Mouse (Mus musculus) limb, embryonic 11.5 days (tissue): Measurements from ENCODE around the gene Lmna. TPM values are rescaled to one million over a fixed set of nuclear protein-coding genes. Genes with fewer than 3 reads are reported as not detected.
A peak's percentile ranks its signal among the peaks of the same experiment; 100 is the strongest.

Source experiments
- ATAC-seq: fragments of 200-750 bp; cut with Nextera tagmentation; 2 replicates; pipeline ENCODE4 v1.8.0; 2017; ENCODE audit warnings: low read depth; ENCODE audit not compliant: insufficient number of reproducible peaks, low FRiP score, low TSS enrichment
- DNase-seq: peaks from one replicate; pipeline ENCODE4 v3.0.0-alpha.2; 2015; ENCODE audit warnings: low spot score
- H3K27ac ChIP-seq: fragments of 300-500 bp; sonication (generic); replicated peaks from 2 replicates; pipeline ENCODE4 v1.5.1; 2014; ENCODE audit warnings: low read depth, mild to moderate bottlenecking, low read length
- H3K27me3 ChIP-seq: fragments of 300-500 bp; sonication (generic); 2 replicates; pipeline ENCODE4 v1.6.1; 2014; ENCODE audit warnings: mild to moderate bottlenecking, low read length, mixed read lengths; ENCODE audit not compliant: control insufficient read depth, insufficient read depth
- H3K36me3 ChIP-seq: fragments of 300-500 bp; sonication (generic); 2 replicates; pipeline ENCODE4 v1.6.1; 2014; ENCODE audit warnings: mild to moderate bottlenecking, low read length, moderate library complexity, mixed read lengths; ENCODE audit not compliant: control insufficient read depth, insufficient read depth
- H3K4me1 ChIP-seq: fragments of 300-500 bp; sonication (generic); 2 replicates; pipeline ENCODE4 v1.6.1; 2014; ENCODE audit warnings: low read length, mixed read lengths; ENCODE audit not compliant: control insufficient read depth, insufficient read depth
- H3K4me2 ChIP-seq: fragments of 300-500 bp; sonication (generic); 2 replicates; pipeline ENCODE4 v1.6.1; 2014; ENCODE audit warnings: low read depth, mild to moderate bottlenecking, moderate library complexity; ENCODE audit not compliant: severe bottlenecking
- H3K4me3 ChIP-seq: fragments of 300-500 bp; sonication (generic); 2 replicates; pipeline ENCODE4 v1.5.1; 2014; ENCODE audit warnings: low read depth, low read length
- H3K9ac ChIP-seq: fragments of 300-500 bp; sonication (generic); 2 replicates; pipeline ENCODE4 v1.6.1; 2014; ENCODE audit warnings: mild to moderate bottlenecking, low read length
- H3K9me3 ChIP-seq: fragments of 300-500 bp; sonication (generic); 2 replicates; pipeline ENCODE4 v1.6.1; 2016; ENCODE audit warnings: low read length; ENCODE audit not compliant: control insufficient read depth
- WGBS: fragments of 180-500 bp; shearing (Covaris S2); extraction: QIAGEN DNeasy Blood & Tissue Kit; methylation state at CpG from one replicate; pipeline ENCODE4 v1.1.7; 2014; 5-methylcytosine and 5-hydroxymethylcytosine counted together
- polyA plus RNA-seq: library from polyadenylated mRNA; unstranded; fragments of >200 nt; fragmentation: Nextera tagmentation; extraction: Ambion mirVana; gene quantifications from 2 replicates; pipeline ENCODE4 v1.2.1, GENCODE M21; 2014

The Lmna gene
- polyA plus RNA-seq, 1 experiment from 2014 or later = 20.4 TPM

DNA sequence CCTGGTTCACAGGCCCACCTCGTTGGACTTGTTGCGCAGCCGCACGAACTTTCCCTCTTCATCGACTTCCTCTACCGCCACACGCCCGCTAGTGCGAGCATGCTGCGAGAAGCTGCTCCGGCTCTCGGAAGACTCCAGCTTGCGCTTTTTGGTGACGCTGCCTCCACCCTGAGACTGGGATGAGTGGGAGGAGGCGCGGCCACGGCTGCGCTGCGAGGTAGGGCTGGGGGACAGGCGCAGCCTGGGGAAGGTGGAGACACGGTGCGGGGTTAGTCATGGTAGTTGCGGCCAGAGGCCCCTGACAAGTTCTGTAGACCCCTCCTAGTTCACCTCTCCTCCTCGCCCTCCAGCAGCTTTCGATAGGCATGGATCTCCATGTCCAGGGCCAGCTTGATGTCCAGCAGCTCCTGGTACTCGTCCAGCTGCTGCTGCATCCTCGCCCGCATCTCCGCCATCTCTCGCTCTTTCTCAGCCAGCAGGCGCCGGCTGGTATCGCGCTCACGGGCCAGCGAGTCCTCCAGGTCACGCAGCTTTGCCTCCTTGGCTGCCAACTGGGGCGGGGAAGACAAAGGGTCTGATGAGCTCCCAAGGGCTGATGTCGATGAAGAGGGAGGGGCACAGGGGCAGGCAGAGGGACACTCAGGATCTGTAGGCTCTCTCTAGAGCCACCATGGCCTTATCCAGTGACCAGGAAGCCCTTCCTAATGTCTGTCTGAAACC lies 25.0 kb downstream of the Lmna start:
- no peaks in the 10 kb centered on the region for H3K36me3 ChIP-seq
- H3K4me2 ChIP-seq = peak overlapping the region; percentile 60
- peaks cover 8% of the 10 kb centered on the region; the same call in 1 of the 2 replicates for H3K4me1 ChIP-seq
- DNase-seq (peak; percentile 63), ATAC-seq (no peak)
- H3K9me3 ChIP-seq = no peaks in the 10 kb centered on the region
- H3K27me3 ChIP-seq = peaks cover 41% of the 10 kb centered on the region
- H3K27ac ChIP-seq = no peak overlapping the region
- H3K4me3 ChIP-seq = peak overlapping the region; percentile 30
- H3K9ac ChIP-seq = peak overlapping the region; percentile 55
- 9% methylated on average over 39 of the region's 39 CpGs for WGBS

DNA sequence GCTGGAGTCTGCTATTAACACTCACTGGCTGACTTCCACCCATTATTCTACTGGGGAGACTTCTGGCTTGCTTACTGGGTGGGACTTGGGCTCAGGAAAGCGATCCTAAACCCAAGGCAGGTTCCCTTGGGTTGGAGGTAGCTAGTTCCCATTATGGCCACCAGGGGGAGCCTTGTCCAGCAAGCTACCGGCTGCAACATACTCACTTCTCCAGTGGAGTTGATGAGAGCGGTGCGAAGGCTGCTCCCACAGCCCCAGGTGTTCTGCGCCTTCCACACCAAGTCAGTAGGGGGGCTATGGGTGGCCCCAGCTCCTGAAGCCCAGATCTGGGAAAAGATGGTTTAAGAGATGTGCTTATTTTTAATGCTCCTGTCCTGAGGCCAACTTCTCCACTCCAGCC lies 26.1 kb downstream of the Lmna start:
- no peak overlapping the region for H3K27ac ChIP-seq
- H3K9ac ChIP-seq = no peak overlapping the region
- H3K4me1 ChIP-seq = peaks cover 5% of the 10 kb centered on the region; the same call in 1 of the 2 replicates
- no peaks in the 10 kb centered on the region for H3K36me3 ChIP-seq
- H3K27me3 ChIP-seq = peaks cover 41% of the 10 kb centered on the region
- ATAC-seq = no peak
- peak; percentile 90 for DNase-seq
- H3K4me2 ChIP-seq = no peak overlapping the region
- WGBS = 5% methylated on average over 5 of the region's 5 CpGs
- no peak overlapping the region for H3K4me3 ChIP-seq
- no peaks in the 10 kb centered on the region for H3K9me3 ChIP-seq

DNA sequence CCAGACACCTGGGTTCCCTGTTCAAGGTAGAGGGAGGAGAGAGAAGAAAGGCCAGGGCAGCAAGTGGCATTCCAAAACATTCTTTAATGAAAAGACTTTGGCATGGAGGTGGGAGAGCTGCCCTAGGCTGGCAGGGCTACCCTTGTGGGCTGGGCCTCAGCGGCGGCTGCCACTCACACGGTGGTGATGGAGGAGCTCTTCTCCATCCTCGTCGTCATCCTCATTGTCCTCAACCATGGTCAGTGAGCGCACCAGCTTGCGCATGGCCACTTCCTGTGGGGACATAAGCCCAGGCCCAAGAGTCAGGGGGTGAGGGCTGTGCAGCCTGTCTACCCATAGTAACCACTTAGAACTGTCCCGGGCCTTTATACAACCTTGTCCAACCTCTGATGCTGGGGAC lies 26.6 kb downstream of the Lmna start:
- Histone ChIP-seq H3K4me1 (peaks cover 4% of the 10 kb centered on the region; the same call in 1 of the 2 replicates), H3K4me3 (no peak overlapping the region), H3K9me3 (no peaks in the 10 kb centered on the region), H3K27me3 (peaks cover 41% of the 10 kb centered on the region), H3K4me2 (no peak overlapping the region), H3K9ac (no peak overlapping the region), H3K27ac (no peak overlapping the region), H3K36me3 (no peaks in the 10 kb centered on the region)
- ATAC-seq (peak; percentile 45; the same call in 1 of the 2 replicates), DNase-seq (no peak)
- WGBS = 82% methylated on average over 8 of the region's 8 CpGs

DNA sequence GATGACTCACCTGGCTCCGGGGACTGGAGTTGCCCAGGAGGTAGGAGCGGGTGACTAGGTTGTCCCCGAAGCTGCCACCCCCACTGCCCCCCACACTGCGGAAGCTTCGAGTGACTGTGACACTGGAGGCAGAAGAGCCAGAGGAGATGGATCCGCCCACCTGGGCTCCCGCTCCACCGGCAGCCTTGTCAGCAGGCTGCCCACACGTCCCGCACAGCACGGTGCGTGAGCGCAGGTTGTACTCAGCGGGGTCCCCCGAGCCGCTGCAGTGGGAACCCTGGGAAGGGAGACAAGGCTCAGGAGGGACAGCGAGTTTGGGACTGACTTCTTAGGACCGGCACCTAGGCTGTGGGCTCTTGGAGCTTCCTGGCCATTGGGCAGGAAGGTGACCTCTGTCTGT lies 27.4 kb downstream of the Lmna start:
- Histone ChIP-seq H3K4me3 (no peak overlapping the region), H3K27ac (no peak overlapping the region), H3K4me1 (peaks cover 4% of the 10 kb centered on the region; the same call in 1 of the 2 replicates), H3K9me3 (no peaks in the 10 kb centered on the region), H3K9ac (no peak overlapping the region), H3K36me3 (no peaks in the 10 kb centered on the region), H3K27me3 (peaks cover 41% of the 10 kb centered on the region), H3K4me2 (no peak overlapping the region)
- DNase-seq = no peak
- 24% methylated on average over 16 of the region's 18 CpGs for WGBS
- no peak for ATAC-seq

DNA sequence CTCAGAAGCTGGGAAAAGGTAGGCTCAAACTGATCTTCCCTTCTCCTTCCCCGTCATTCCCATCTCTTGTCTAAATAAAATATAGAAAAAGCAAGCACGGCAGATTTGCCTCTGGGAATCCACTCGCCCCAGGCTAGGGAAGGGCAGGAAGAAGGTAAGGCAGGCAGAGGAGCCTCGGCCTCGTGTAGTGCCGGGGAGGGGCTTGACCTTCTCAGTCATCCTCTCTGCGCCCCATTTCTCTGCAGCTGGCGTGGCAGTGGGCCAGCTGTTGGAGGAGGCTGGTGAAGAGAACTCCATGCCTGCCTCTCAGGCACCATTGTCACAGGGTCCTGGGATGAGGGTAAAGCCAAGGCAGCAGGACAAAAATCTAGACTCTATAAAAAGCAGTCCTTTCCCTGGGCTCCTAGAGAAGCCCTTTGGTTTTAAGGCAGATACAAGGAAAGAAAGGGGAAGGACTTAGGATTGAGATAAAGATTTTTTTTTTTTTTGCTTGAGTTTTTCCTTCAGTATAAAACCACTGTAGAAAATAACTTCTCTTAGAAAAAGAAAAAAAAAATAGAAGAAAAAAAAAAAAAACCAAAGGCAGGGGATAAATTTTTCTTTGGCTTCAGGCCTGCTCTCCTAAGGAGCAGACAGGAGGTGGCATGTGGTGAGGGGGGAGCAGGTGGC lies 28.2 kb downstream of the Lmna start:
- Histone ChIP-seq H3K36me3 (no peaks in the 10 kb centered on the region), H3K4me2 (no peak overlapping the region), H3K9me3 (no peaks in the 10 kb centered on the region), H3K4me3 (no peak overlapping the region), H3K27me3 (peaks cover 37% of the 10 kb centered on the region), H3K9ac (no peak overlapping the region), H3K4me1 (peaks cover 4% of the 10 kb centered on the region; the same call in 1 of the 2 replicates), H3K27ac (no peak overlapping the region)
- WGBS = 55% methylated on average over 8 of the region's 8 CpGs
- DNase-seq (no peak), ATAC-seq (no peak)

GRCm38 (mm10) chr3:88480679-88481078 lies 29.1 kb downstream of the Lmna start:
- H3K9me3 ChIP-seq = no peaks in the 10 kb centered on the region
- no peaks in the 10 kb centered on the region for H3K36me3 ChIP-seq
- 82% methylated on average over 5 of the region's 5 CpGs for WGBS
- no peak overlapping the region for H3K9ac ChIP-seq
- no peak overlapping the region for H3K27ac ChIP-seq
- DNase-seq (no peak), ATAC-seq (no peak)
- H3K4me3 ChIP-seq = no peak overlapping the region
- H3K4me1 ChIP-seq = peaks cover 4% of the 10 kb centered on the region; the same call in 1 of the 2 replicates
- peaks cover 30% of the 10 kb centered on the region for H3K27me3 ChIP-seq
- no peak overlapping the region for H3K4me2 ChIP-seq

GRCm38 (mm10) chr3:88479828-88480227 lies 29.9 kb downstream of the Lmna start:
- Histone ChIP-seq H3K27ac (no peak overlapping the region), H3K27me3 (peaks cover 25% of the 10 kb centered on the region), H3K36me3 (no peaks in the 10 kb centered on the region), H3K9ac (no peak overlapping the region), H3K9me3 (no peaks in the 10 kb centered on the region), H3K4me1 (peaks cover 4% of the 10 kb centered on the region; the same call in 1 of the 2 replicates), H3K4me2 (no peak overlapping the region), H3K4me3 (no peak overlapping the region)
- 91% methylated on average over 4 of the region's 4 CpGs for WGBS
- DNase-seq (no peak), ATAC-seq (no peak)

GRCm38 (mm10) chr3:88479163-88479562 lies 30.6 kb downstream of the Lmna start:
- Histone ChIP-seq H3K9me3 (no peaks in the 10 kb centered on the region), H3K4me2 (no peak overlapping the region), H3K4me1 (no peaks in the 10 kb centered on the region), H3K27me3 (peaks cover 19% of the 10 kb centered on the region), H3K9ac (no peak overlapping the region), H3K4me3 (no peak overlapping the region), H3K27ac (no peak overlapping the region), H3K36me3 (no peaks in the 10 kb centered on the region)
- WGBS = 31% methylated on average over 3 of the region's 3 CpGs
- ATAC-seq (no peak), DNase-seq (no peak)
